Mouse (Mus musculus) testis, postnatal 10 days (tissue): Measurements from ENCODE around the gene Syn2.
"Not testable (repeated sequence)": the region's sequence is repeated elsewhere in the genome, so short reads cannot be mapped to it uniquely, and the experiment has no call there.

Source experiments
- DNase-seq: peaks from one replicate; pipeline ENCODE4 v3.0.0; 2021; ENCODE audit warnings: low spot score

Gene Syn2

DNA sequence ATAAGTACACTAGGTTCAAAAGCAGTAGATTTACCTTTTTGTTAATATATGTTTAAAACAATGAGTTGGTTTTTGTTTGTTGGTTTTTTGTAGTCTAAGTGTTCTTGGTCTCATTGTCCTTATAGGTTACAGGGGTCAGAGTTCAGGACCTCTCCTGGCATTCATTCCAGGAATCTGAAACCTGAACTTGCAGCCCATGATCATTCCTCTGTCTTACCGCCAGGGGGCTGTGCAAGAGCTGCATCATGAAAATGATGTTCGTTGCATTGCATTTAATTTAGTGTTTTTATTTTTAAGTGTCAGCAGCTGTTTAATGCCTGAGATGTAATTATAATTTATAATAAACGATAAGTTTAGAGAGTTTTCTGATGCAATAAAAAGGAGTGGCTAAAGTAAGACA is 40.1 kb downstream of the Syn2 start:
- no peak for DNase-seq

- DNase-seq: peak; percentile 72
Measured at GRCm38 (mm10) chr6:115178826-115179225, 44.1 kb downstream of the Syn2 start.

DNA sequence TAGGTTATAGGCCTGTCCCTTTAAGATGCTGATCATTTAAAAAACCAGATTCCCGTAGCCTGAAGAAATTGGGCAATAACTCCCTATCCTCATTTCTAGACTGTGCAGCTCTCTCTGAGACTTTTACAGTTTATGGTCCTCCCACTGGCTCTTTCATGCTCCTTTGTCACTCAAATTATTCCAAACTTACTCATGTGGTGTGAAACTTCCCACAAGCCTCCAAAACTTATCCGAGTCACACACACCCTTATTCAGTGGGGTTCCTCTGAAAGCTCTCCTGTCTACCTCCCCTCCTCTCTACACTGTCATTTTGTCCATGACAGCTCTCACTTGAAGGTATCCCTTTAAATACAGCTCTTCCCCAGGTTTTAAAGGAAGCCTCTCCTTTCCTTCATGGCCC is 46.4 kb downstream of the Syn2 start:
- no peak for DNase-seq

DNA sequence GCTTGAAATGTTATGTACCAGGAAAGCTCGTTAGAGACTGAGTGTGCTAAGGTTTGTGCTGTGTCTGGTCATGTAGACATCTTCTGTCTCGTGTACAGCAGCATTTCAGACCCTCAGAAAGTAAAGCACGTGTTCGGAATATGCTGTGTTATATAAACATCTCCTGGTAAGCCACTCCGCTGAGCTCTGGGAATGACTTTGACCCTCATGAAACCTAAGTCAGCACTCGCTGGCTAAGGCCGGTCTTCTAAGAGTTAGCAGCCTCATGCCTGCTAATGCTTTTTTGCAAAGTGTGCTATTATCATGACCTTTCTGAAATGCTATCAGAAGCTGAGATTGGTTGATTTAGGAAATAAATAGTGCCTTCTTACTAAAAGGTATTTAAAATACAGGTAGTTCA is 56.4 kb downstream of the Syn2 start:
- DNase-seq: no peak

DNA sequence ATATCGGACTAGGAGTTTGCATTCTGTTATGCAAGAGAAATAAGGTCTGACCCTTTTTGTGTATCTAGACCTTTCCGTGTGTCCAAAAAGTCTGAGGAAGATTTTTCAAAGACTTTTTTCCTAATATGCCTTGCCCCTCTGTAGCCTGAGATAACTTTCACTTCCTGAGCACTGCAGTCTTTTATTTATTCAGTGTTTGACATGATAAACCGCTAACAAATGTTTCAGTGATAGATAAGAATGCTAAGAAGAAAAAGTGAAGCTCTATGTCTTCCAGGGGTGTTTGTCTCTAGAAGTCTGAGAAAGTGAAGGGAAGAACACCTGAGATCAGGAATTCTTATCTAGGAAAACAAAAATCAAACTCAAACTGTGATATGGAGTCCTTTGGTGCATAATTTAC is 66.1 kb downstream of the Syn2 start:
- no peak for DNase-seq

DNA sequence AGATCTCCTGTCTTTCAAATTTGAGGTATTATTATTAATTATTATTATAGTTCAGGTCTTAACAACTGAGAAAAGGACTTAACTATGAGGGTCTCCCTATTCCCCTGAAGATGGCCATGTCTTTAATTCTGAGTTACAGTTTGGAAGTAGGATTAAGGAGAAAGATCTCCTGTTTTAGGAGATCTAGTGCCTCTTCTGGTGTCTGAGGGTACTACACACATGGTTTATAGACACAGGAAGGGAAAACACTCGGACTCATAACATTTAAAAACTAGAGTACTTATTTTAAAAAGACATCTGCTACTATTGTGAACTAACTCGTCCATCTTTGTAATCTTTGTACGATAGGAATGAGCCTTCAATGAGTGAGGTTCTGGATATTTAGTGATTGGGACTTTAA is 68.3 kb downstream of the Syn2 start:
- DNase-seq: no peak

- no peak for DNase-seq
Measured at GRCm38 (mm10) chr6:115210187-115210586, 75.5 kb downstream of the Syn2 start.

DNA sequence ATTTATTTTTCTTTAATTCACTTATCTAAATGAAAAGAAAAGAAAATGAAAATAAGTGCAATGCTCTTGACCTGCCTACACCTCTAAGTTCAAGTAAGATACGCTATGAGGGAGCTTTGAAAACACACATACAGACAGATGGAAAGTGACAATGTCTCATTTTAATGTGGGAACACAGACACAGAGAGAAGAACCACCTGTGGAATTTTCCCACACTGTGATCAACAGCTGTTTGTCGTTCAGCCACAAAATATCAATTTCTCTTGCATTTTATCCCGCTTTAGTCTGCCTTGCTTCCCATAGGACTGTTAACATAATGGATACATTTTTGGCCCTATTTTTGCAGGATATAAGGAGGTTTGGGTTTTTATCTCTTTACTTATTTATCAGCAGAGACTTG is 76.1 kb downstream of the Syn2 start:
- DNase-seq: no peak

- no peak for DNase-seq
Measured at GRCm38 (mm10) chr6:115212132-115212903, 77.6 kb downstream of the Syn2 start.

GRCm38 (mm10) chr6:115213129-115213528 is 78.4 kb downstream of the Syn2 start:
- DNase-seq: no peak

GRCm38 (mm10) chr6:115221215-115221641 is 86.5 kb downstream of the Syn2 start:
- DNase-seq: no peak

DNA sequence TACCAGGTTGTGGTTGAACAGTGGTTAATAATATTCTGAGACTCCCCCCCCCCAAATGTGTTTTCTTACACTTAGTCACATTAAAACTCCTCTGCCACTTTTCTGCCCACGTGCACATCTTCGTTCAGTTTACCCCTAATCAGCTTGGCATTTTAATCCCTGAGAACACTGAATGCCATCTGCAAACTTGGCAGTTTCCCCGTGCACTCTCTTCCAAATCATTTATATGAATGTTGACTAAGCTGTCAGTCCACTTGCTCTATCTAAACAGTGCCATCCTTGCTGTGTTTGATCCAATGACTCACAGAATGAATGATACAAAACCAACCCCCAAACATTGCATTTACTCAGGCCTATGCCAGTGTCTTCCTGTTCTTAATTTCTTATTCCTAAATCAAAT is 90.8 kb downstream of the Syn2 start:
- no peak for DNase-seq

DNA sequence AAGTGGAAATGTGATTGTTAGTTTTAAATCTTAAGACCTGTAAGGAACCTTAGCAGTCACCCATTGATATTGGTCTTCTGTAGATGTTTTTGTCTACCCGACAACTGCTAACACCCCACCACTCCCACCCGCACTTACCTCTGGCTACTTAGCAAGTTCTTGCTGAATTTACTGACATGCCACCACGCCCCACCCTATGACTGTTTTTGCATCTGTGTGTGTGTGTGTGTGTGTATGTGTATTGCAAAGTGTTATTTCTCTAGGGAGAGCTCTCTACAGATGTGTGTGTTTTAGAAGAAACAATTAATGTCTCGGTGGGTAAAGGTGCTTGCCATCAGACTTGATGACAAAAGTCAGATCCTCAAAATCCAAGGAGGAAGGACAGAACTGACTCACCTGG is 92.3 kb downstream of the Syn2 start, which contains the start of gene Gm17482:
Gm17482 (plus strand) TSS at position 301 of the 400 bp plus-strand sequence.
- DNase-seq: no peak

DNA sequence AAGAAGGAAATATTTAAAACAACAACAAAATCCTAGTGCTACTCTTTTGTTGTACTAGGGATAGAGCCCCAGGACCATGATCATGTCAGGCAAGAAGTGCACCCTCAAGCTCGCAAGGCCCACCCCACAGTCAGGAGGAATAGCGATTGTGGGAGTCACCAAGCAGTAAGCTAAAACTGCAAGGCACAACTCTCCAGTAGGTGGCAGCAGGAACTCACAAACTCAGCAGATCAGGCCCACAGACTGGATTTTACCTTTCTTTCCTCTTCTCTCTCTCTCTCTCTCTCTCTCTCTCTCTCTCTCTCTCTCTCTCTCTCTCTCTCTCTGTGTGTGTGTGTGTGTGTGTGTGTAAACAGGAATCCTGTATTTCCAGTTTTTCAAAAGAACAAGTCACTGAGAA is 92.8 kb downstream of the Syn2 start:
- DNase-seq: peak; percentile 83

GRCm38 (mm10) chr6:115230557-115230956 is 95.9 kb downstream of the Syn2 start:
- no peak for DNase-seq

DNA sequence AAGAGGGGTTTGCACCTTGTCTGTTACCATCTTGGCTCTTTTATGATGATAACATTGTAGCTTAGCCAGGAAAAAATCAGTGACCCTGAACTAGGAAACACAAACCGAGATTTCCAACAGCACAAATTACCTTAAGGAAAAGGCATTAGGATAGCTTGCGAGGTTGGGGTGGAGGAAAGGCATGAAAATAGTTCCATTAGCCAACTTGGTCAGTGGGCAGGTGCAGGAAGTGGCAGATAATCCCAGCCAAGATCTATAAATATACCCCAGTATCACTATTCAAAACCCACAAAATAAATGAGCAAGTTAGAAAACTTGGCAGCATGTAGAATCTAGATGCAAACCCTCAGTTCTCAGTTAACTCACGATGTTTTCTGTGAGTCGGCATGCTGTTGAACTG is 97.1 kb downstream of the Syn2 start:
- no peak for DNase-seq

GRCm38 (mm10) chr6:115232562-115232961 is 97.9 kb downstream of the Syn2 start:
- DNase-seq: no peak

DNA sequence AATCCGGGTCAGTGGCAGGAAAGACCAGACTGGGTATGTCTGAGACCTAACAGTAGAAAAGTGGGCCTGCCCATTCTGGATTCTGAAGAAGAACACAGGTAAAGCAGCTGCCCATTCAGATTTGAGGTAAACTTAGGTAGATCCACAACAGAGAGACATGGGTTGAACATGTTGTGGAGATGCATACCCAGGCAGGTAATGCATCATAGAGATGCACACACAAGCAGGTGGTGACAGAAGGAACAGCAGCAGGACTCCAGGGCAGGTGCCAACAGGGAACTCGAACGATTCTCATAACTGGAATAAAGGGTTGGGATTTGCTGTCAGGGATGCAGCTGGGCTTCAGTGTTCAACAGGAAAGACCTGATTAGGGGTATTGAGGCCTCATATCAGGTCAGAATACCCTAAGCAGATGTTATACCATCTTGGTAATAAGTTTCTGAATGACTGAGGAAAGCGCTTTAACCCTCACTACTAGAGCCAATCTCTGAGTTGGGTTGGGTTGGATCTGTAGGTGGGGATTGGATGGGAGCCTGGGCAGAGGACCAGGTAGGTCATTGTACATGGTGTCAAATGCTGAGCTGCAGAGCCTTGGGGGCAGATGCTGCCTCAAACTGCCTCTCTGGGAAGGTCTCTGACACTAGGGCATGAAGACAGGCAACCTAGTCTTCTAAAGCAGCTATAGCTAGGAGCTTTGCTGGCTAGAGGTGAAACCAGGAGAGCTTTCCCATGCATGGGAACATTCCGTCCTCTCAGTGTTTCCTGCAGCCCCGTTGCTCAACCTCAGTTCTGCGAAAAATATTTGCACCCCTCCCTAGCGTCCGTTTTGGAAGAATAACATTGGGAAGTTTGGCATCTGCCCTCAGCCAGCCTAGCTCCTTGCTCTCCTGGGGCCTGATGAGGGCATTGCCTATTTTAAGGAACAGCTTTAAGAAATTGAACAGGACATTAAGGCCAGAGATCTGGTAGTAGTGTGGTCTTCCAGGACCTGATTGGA is 103.6 kb downstream of the Syn2 start:
- DNase-seq: no peak

DNA sequence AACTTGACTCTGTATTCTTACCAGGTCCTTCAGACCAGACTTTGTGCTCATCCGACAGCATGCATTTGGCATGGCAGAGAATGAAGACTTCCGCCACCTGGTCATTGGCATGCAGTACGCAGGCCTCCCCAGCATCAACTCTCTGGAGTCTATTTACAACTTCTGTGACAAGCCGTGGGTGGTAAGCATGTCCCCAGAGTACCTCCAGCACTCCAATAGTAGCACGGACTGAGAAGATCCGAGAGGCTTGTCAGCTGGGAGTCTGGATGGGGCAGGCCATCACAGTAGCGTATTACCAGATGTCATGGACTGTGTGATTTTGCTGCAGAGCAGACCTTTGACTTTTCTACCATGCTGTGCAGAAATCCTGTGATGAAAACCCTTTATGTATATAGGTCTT is 104.6 kb downstream of the Syn2 start:
- no peak for DNase-seq

GRCm38 (mm10) chr6:115240431-115240830 is 105.7 kb downstream of the Syn2 start:
- DNase-seq: not testable (repeated sequence)

DNA sequence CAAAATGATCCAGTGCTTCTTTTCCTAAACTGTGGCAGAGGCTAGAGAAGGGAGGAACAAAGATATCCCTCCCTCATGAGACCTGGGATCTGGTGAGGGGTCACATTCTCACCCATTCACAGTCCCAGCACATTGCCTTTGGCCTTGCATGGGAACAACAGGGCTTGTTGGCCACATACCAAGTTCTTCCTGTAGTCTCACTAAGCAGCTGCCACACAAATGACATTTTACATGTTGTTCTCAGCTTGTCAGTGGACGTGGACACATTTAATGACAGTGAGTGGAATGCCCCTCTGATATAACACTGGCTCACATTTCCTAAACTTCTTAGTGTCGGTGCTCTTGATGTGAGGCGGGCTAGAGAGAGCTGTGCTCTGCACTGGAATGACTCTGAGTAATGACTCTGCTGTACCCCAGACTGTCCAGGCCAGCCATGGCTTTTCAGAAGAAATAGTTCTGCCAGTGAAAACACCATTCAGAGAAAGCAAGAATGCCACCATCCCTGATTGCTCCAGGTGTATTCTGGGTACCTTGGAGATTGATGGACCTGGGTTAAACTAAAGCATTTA is 106.5 kb downstream of the Syn2 start:
- DNase-seq: no peak

GRCm38 (mm10) chr6:115241939-115242338 is 107.2 kb downstream of the Syn2 start:
- no peak for DNase-seq

- no peak for DNase-seq
Measured at GRCm38 (mm10) chr6:115244222-115244621, 109.5 kb downstream of the Syn2 start.
